Mouse (Mus musculus) kidney, postnatal 10 days (tissue): ENCODE results near the gene Prpf6.

ENCODE experiments used
- DNase-seq: peaks from one replicate; pipeline ENCODE4 v3.0.0; 2021; ENCODE audit warnings: mixed read lengths

Gene Prpf6

GRCm38 (mm10) chr2:181598454-181599351, 7.0 kb downstream of the Prpf6 start, which contains the start of gene Samd10:
Gene Samd10, minus strand, starts transcription at chr2:181599212.
- DNase-seq = peak; percentile 77

GRCm38 (mm10) chr2:181600226-181600758, 8.6 kb downstream of the Prpf6 start:
- no peak for DNase-seq

GRCm38 (mm10) chr2:181600828-181601750, 9.4 kb downstream of the Prpf6 start:
- peak; percentile 99 for DNase-seq

GRCm38 (mm10) chr2:181601751-181602145, 10.1 kb downstream of the Prpf6 start:
- no peak for DNase-seq

- no peak for DNase-seq
These were observed 10.7 kb downstream of the Prpf6 start for GRCm38 (mm10) chr2:181602367-181602766.

GRCm38 (mm10) chr2:181618761-181619495, 27.3 kb downstream of the Prpf6 start:
- no peak for DNase-seq

GRCm38 (mm10) chr2:181623401-181623800, 31.7 kb downstream of the Prpf6 start:
- DNase-seq = peak; percentile 61

- DNase-seq = no peak
These were observed 36.8 kb downstream of the Prpf6 start for GRCm38 (mm10) chr2:181628471-181628870.

- DNase-seq = no peak
These were observed 41.0 kb downstream of the Prpf6 start for GRCm38 (mm10) chr2:181632624-181633023.

GRCm38 (mm10) chr2:181635865-181636264, 44.2 kb downstream of the Prpf6 start:
- DNase-seq = no peak

- DNase-seq = peak; percentile 67
These were observed 52.7 kb downstream of the Prpf6 start for GRCm38 (mm10) chr2:181644361-181644760.

- no peak for DNase-seq
These were observed 54.0 kb downstream of the Prpf6 start for GRCm38 (mm10) chr2:181645666-181646065.

GRCm38 (mm10) chr2:181646626-181647472, 55.2 kb downstream of the Prpf6 start:
- DNase-seq = no peak

- no peak for DNase-seq
These were observed 57.3 kb downstream of the Prpf6 start for GRCm38 (mm10) chr2:181648926-181649325.

GRCm38 (mm10) chr2:181653065-181653464, 61.4 kb downstream of the Prpf6 start:
- DNase-seq = no peak

GRCm38 (mm10) chr2:181653523-181653922, 61.9 kb downstream of the Prpf6 start:
- no peak for DNase-seq

GRCm38 (mm10) chr2:181656734-181657133, 65.1 kb downstream of the Prpf6 start, which contains the start of gene Gm29797:
Gene Gm29797, plus strand, starts transcription at chr2:181657034.
- no peak for DNase-seq

GRCm38 (mm10) chr2:181657441-181657840, 65.8 kb downstream of the Prpf6 start:
- DNase-seq = no peak

GRCm38 (mm10) chr2:181658528-181658927, 66.9 kb downstream of the Prpf6 start:
- no peak for DNase-seq

- peak; percentile 86 for DNase-seq
These were observed 67.4 kb downstream of the Prpf6 start for GRCm38 (mm10) chr2:181658930-181659555.

- DNase-seq = peak; percentile 93
These were observed 68.0 kb downstream of the Prpf6 start for GRCm38 (mm10) chr2:181659609-181660055.
